Mouse (Mus musculus) thymus, adult 18-20 months (tissue): ENCODE results near the gene Srp14.

Experiments used
- DNase-seq, 2 experiments: peaks; one replicate each; pipeline ENCODE4 v3.0.0; 2022; ENCODE audit warnings: mixed read lengths in 2 of 2

Gene Srp14

GRCm38 (mm10) chr2:118431589-118431988, 47.9 kb downstream of the Srp14 start:
- no peak for DNase-seq

GRCm38 (mm10) chr2:118430630-118431029, 48.9 kb downstream of the Srp14 start:
- DNase-seq: no peak

- no peak for DNase-seq
Measured at GRCm38 (mm10) chr2:118429297-118429696, 50.2 kb downstream of the Srp14 start.

GRCm38 (mm10) chr2:118428296-118428695, 51.2 kb downstream of the Srp14 start:
- DNase-seq: no peak
